ENCODE assay signal across 9 mouse cellular contexts in genomic region chrX:95359053-95359452, GRCm38 (mm10).
DNase-seq lines count a peak whose midpoint lies in the region; ATAC-seq and TF ChIP-seq lines count a peak whose summit lies in the region.
"Had no signal": no experiment of that assay in that cellular context is flagged by ENCODE, and none has a peak within 500 bp of the region (broad histone marks: within the 10 kb centered on the region; RNA-seq: fewer than 3 reads in every experiment).

No protein-coding gene starts in this region.

- H3K4me3 ChIP-seq in forebrain, embryonic 14.5 days (ENCODE audit: low read depth, low read length), result no peak overlapping the region
- no peak overlapping the region for H3K4me3 ChIP-seq in forebrain, embryonic 10.5 days
- H3K4me3 ChIP-seq in lung, embryonic 14.5 days (ENCODE audit: low read depth, low read length), result no peak overlapping the region
- H3K4me3 ChIP-seq: liver, embryonic 15.5 days had no signal

- no peaks in the 10 kb centered on the region for H3K9me3 ChIP-seq in forebrain, embryonic 14.5 days (replicated peaks; ENCODE audit: control insufficient read depth, low read length)
- H3K9me3 ChIP-seq in forebrain, embryonic 10.5 days, result no peaks in the 10 kb centered on the region
- H3K9me3 ChIP-seq in lung, embryonic 14.5 days (ENCODE audit: low read depth, low read length), result no peaks in the 10 kb centered on the region
- H3K9me3 ChIP-seq: liver, embryonic 15.5 days had no signal

- peak; percentile 59 for TF ChIP-seq CTCF in lung, embryonic 14.5 days (IDR thresholded peaks at IDR 0.05; ENCODE audit: low read depth)

- H3K36me3 ChIP-seq in forebrain, embryonic 14.5 days (ENCODE audit: control insufficient read depth, insufficient read depth, low read length), result no peaks in the 10 kb centered on the region
- H3K36me3 ChIP-seq in forebrain, embryonic 10.5 days (replicated peaks), result no peaks in the 10 kb centered on the region
- H3K36me3 ChIP-seq in lung, embryonic 14.5 days (ENCODE audit: insufficient read depth), result no peaks in the 10 kb centered on the region
- H3K36me3 ChIP-seq: liver, embryonic 15.5 days had no signal

- H3K27ac ChIP-seq in forebrain, embryonic 14.5 days (ENCODE audit: low read depth, low read length), result no peak overlapping the region
- H3K27ac ChIP-seq in forebrain, embryonic 10.5 days, result no peak overlapping the region
- no peak overlapping the region for H3K27ac ChIP-seq in lung, embryonic 14.5 days (ENCODE audit: low read depth)
- H3K27ac ChIP-seq: liver, embryonic 15.5 days had no signal

- WGBS in forebrain, embryonic 14.5 days, result 24% methylated on average over 3 of the region's 3 CpGs
- 27% methylated on average over 3 of the region's 3 CpGs for WGBS in forebrain, embryonic 10.5 days
- 22% methylated on average over 3 of the region's 3 CpGs for WGBS in lung, embryonic 14.5 days

- no peak overlapping the region for H3K4me2 ChIP-seq in forebrain, embryonic 14.5 days (ENCODE audit: low read length)
- H3K4me2 ChIP-seq in lung, embryonic 14.5 days, result no peak overlapping the region
- H3K4me2 ChIP-seq: liver, embryonic 15.5 days had no signal

- H3K27me3 ChIP-seq in forebrain, embryonic 14.5 days (replicated peaks; ENCODE audit: control insufficient read depth, insufficient read depth, low read length), result no peaks in the 10 kb centered on the region
- no peaks in the 10 kb centered on the region for H3K27me3 ChIP-seq in forebrain, embryonic 10.5 days (ENCODE audit: poor library complexity, severe bottlenecking)
- no peaks in the 10 kb centered on the region for H3K27me3 ChIP-seq in lung, embryonic 14.5 days (ENCODE audit: insufficient read depth, low read length)
- H3K27me3 ChIP-seq: liver, embryonic 15.5 days had no signal

- no peaks in the 10 kb centered on the region for H3K4me1 ChIP-seq in forebrain, embryonic 14.5 days (ENCODE audit: control insufficient read depth, insufficient read depth, low read length)
- H3K4me1 ChIP-seq in forebrain, embryonic 10.5 days, result no peaks in the 10 kb centered on the region
- H3K4me1 ChIP-seq in lung, embryonic 14.5 days (ENCODE audit: insufficient read depth), result no peaks in the 10 kb centered on the region
- H3K4me1 ChIP-seq: liver, embryonic 15.5 days had no signal

- no peak for ATAC-seq in forebrain, embryonic 14.5 days
- no peak for ATAC-seq in lung, embryonic 14.5 days (ENCODE audit: insufficient read depth)

- H3K9ac ChIP-seq in forebrain, embryonic 14.5 days (ENCODE audit: low read length), result no peak overlapping the region
- no peak overlapping the region for H3K9ac ChIP-seq in lung, embryonic 14.5 days
- H3K9ac ChIP-seq: liver, embryonic 15.5 days had no signal

- DNase-seq in forebrain, embryonic 14.5 days (ENCODE audit: low spot score), result peak; percentile 41
- DNase-seq in forebrain, embryonic 10.5 days (ENCODE audit: extremely low spot score, low spot score), result no peak
- peak; percentile 65 for DNase-seq in lung, embryonic 14.5 days
- no peak for DNase-seq in lung, adult 18-20 months
- DNase-seq in cerebellum, postnatal 14 days, result peak; percentile 36 to 37
- peak; percentile 33 to 36 for DNase-seq in left cerebral cortex, adult 18-20 months (ENCODE audit: low spot score in 2 of 2)
- DNase-seq in thymus, postnatal 25 days, result no peak
- DNase-seq in thymus, postnatal 0 days (ENCODE audit: low spot score), result no peak

Comparison
In these comparisons a context has a peak if more than half of its experiments do, and no peak if none do; other contexts are left out.
1. DNase-seq: peak in forebrain, embryonic 14.5 days (single experiment), lung, embryonic 14.5 days (single experiment), cerebellum, postnatal 14 days (2 of 2) and left cerebral cortex, adult 18-20 months (2 of 2); none in forebrain, embryonic 10.5 days (single experiment), lung, adult 18-20 months (0 of 2), thymus, postnatal 25 days (single experiment) and thymus, postnatal 0 days (single experiment).